Mouse (Mus musculus): Measurements from ENCODE around the gene AC109138.7.

GRCm38 (mm10) chr19:4229451-4230076 is 15.4 kb downstream of the AC109138.7 start:
- TF ChIP-seq POLR2A (IDR thresholded peaks at IDR 0.05; ENCODE audit: insufficient read length, low read depth) (peak; percentile 83), REST (IDR thresholded peaks at IDR 0.05; ENCODE audit: insufficient read depth, insufficient read length) (no peak), MYOD1 (IDR thresholded peaks at IDR 0.05; ENCODE audit: control insufficient read depth in 1 of 3, insufficient read length in 2 of 3, low read depth in 2 of 3) (peak in 1 of 3 experiments; percentile 55), TCF12 (IDR thresholded peaks at IDR 0.05; ENCODE audit: insufficient read depth, poor library complexity, severe bottlenecking) (no peak), POLR2AphosphoS2 (IDR thresholded peaks at IDR 0.05; ENCODE audit: insufficient read length, low read depth) (peak; percentile 34), MAX (IDR thresholded peaks at IDR 0.05; ENCODE audit: low read depth) (no peak), CEBPB (IDR thresholded peaks at IDR 0.05; ENCODE audit: insufficient read depth, poor library complexity, severe bottlenecking) (no peak)
